ENCODE assay signal across 30 mouse cellular contexts in genomic region chr13:96989129-96989528, GRCm38 (mm10). TPM values are rescaled to one million over a fixed set of nuclear protein-coding genes. Genes with fewer than 3 reads are reported as not detected.
DNase-seq lines count a peak whose midpoint lies in the region; ATAC-seq lines count a peak whose summit lies in the region.
"Had no signal": no experiment of that assay in that cellular context is flagged by ENCODE, and none has a peak within 500 bp of the region (broad histone marks: within the 10 kb centered on the region; RNA-seq: fewer than 3 reads in every experiment).

No protein-coding gene starts in this region.

- H3K4me2 ChIP-seq in liver, embryonic 12.5 days: peak overlapping the region; percentile 6; the same call in 1 of the 2 replicates
- H3K4me2 ChIP-seq: embryonic facial prominence, embryonic 13.5 days; embryonic facial prominence, embryonic 15.5 days; forebrain, embryonic 12.5 days had no signal

- peak; percentile 87 for DNase-seq in heart, adult 11 months
- no peak for DNase-seq in heart, adult 8-10 months (ENCODE audit: low spot score)
- DNase-seq in liver: no peak
- no peak for DNase-seq in cerebellum, postnatal 36 days
- DNase-seq: adrenal gland, adult 8-10 months; adrenal gland, postnatal 14 days; adrenal gland, postnatal 36 days; B cell, adult 2 months; cerebellum, adult 11-12 months; cerebellum, adult 2 months; cerebellum, adult 9-10 months; cerebellum, postnatal 10 days; cerebellum, postnatal 25 days; embryo, embryonic 11 days had no signal

- ATAC-seq in liver, embryonic 12.5 days: peak; percentile 73; the same call in 1 of the 2 replicates
- ATAC-seq: activated CD4-positive, CD25-positive, alpha-beta regulatory T cell, adult 4 months; CD4-positive, CD25-positive, alpha-beta regulatory T cell, adult 4 months; forebrain, embryonic 14.5 days; forebrain, embryonic 16.5 days; Patski had no signal

- no peaks in the 10 kb centered on the region for H3K36me3 ChIP-seq in liver, embryonic 12.5 days
- H3K36me3 ChIP-seq: embryonic facial prominence, embryonic 13.5 days; embryonic facial prominence, embryonic 15.5 days; forebrain, embryonic 10.5 days; forebrain, embryonic 12.5 days; G1E had no signal

- peaks cover 36% of the 10 kb centered on the region for H3K4me1 ChIP-seq in liver, embryonic 12.5 days
- H3K4me1 ChIP-seq: embryonic facial prominence, embryonic 13.5 days; embryonic facial prominence, embryonic 15.5 days; forebrain, embryonic 12.5 days had no signal

- H3K27ac ChIP-seq in liver, embryonic 12.5 days: no peak overlapping the region
- H3K27ac ChIP-seq: embryonic facial prominence, embryonic 13.5 days; embryonic facial prominence, embryonic 15.5 days; forebrain, embryonic 10.5 days; forebrain, embryonic 12.5 days had no signal

- H3K27me3 ChIP-seq in liver, embryonic 12.5 days (replicated peaks): peaks cover 27% of the 10 kb centered on the region
- H3K27me3 ChIP-seq: CH12.LX; embryonic facial prominence, embryonic 13.5 days; embryonic facial prominence, embryonic 15.5 days; forebrain, embryonic 12.5 days; Patski had no signal

- no peak overlapping the region for H3K4me3 ChIP-seq in liver, embryonic 12.5 days
- H3K4me3 ChIP-seq: embryonic facial prominence, embryonic 13.5 days; embryonic facial prominence, embryonic 15.5 days; erythroblast, embryonic 14.5 days; forebrain, embryonic 10.5 days; forebrain, embryonic 12.5 days had no signal

- H3K9me3 ChIP-seq in liver, embryonic 12.5 days (replicated peaks): no peaks in the 10 kb centered on the region
- H3K9me3 ChIP-seq: embryonic facial prominence, embryonic 13.5 days; embryonic facial prominence, embryonic 15.5 days; forebrain, embryonic 10.5 days; forebrain, embryonic 12.5 days; G1E had no signal

- WGBS in liver, embryonic 12.5 days (ENCODE audit: insufficient replicate concordance): 50% methylated on average over 16 of the region's 16 CpGs

- H3K9ac ChIP-seq in liver, embryonic 12.5 days: no peak overlapping the region
- H3K9ac ChIP-seq: embryonic facial prominence, embryonic 13.5 days; embryonic facial prominence, embryonic 15.5 days; forebrain, embryonic 12.5 days had no signal

RNA-seq across cellular contexts. Expression of gene 1700029F12Rik, which starts 45.0 kb away (rescaled TPM):
- total RNA-seq in heart, adult 8-10 months (2022): not detected
- polyA plus RNA-seq in liver, embryonic 12.5 days (2016; fragmentation: Nextera tagmentation; extraction: Ambion mirVana): not detected in 2 replicates
- total RNA-seq: adrenal gland, adult 18-20 months; adrenal gland, adult 8-10 months; adrenal gland, postnatal 14 days; adrenal gland, postnatal 36 days; CH12.LX; common myeloid progenitor, adult 5-6 weeks; G1E had no signal
- polyA plus RNA-seq: activated CD4-positive, CD25-positive, alpha-beta regulatory T cell, adult 4 months; CD4-positive, CD25-positive, alpha-beta regulatory T cell, adult 4 months; cerebellum, adult 2 months; embryonic facial prominence, embryonic 11.5 days; embryonic facial prominence, embryonic 13.5 days; embryonic facial prominence, embryonic 15.5 days; erythroblast, embryonic 14.5 days; forebrain, embryonic 10.5 days; forebrain, embryonic 12.5 days; forebrain, embryonic 14.5 days; forebrain, embryonic 16.5 days; G1E; Patski had no signal
